Mouse (Mus musculus): ENCODE results near the gene Rbm20. TPM values are rescaled to one million over a fixed set of nuclear protein-coding genes. Genes with fewer than 3 reads are reported as not detected.

Rbm20 gene
- polyA plus RNA-seq, 1 experiment from 2014 or later: 2.5 TPM

GRCm38 (mm10) chr19:53734845-53735244 is 57.7 kb downstream of the Rbm20 start:
- no peaks in the 10 kb centered on the region for H3K27me3 ChIP-seq (ENCODE audit: control insufficient read depth, insufficient read depth, low read length)
- no peak overlapping the region for H3K4me2 ChIP-seq (replicated peaks; ENCODE audit: low read depth)
- WGBS: 58% methylated on average over 5 of the region's 5 CpGs
- no peaks in the 10 kb centered on the region for H3K9me3 ChIP-seq (ENCODE audit: control insufficient read depth, low read length)
- H3K4me1 ChIP-seq (replicated peaks; ENCODE audit: control insufficient read depth, insufficient read depth): no peaks in the 10 kb centered on the region
- no peaks in the 10 kb centered on the region for H3K36me3 ChIP-seq (ENCODE audit: control insufficient read depth, insufficient read depth, low read length)
- ATAC-seq (ENCODE audit: low FRiP score, low TSS enrichment): no peak
- TF ChIP-seq EP300 (optimal IDR thresholded peaks at IDR 0.05) (no peak), CTCF (IDR thresholded peaks at IDR 0.05; ENCODE audit: low read depth) (peak; percentile 67)
- no peak overlapping the region for H3K9ac ChIP-seq (ENCODE audit: low read length)
- no peak for DNase-seq (ENCODE audit: low spot score)
- H3K27ac ChIP-seq (replicated peaks): no peak overlapping the region
- H3K4me3 ChIP-seq (ENCODE audit: low read depth, low read length): no peak overlapping the region

- DNase-seq (ENCODE audit: low spot score): no peak
- TF ChIP-seq CTCF (IDR thresholded peaks at IDR 0.05; ENCODE audit: low read depth) (no peak), EP300 (optimal IDR thresholded peaks at IDR 0.05) (no peak)
- H3K4me2 ChIP-seq (replicated peaks; ENCODE audit: low read depth): no peak overlapping the region
- no peaks in the 10 kb centered on the region for H3K36me3 ChIP-seq (ENCODE audit: control insufficient read depth, insufficient read depth, low read length)
- WGBS: 76% methylated on average over 6 of the region's 6 CpGs
- H3K27me3 ChIP-seq (ENCODE audit: control insufficient read depth, insufficient read depth, low read length): no peaks in the 10 kb centered on the region
- H3K4me1 ChIP-seq (replicated peaks; ENCODE audit: control insufficient read depth, insufficient read depth): no peaks in the 10 kb centered on the region
- H3K9me3 ChIP-seq (ENCODE audit: control insufficient read depth, low read length): no peaks in the 10 kb centered on the region
- no peak overlapping the region for H3K4me3 ChIP-seq (ENCODE audit: low read depth, low read length)
- H3K27ac ChIP-seq (replicated peaks): no peak overlapping the region
- ATAC-seq (ENCODE audit: low FRiP score, low TSS enrichment): no peak
- no peak overlapping the region for H3K9ac ChIP-seq (ENCODE audit: low read length)
These were observed 61.6 kb downstream of the Rbm20 start for GRCm38 (mm10) chr19:53738701-53739131.

- TF ChIP-seq CTCF (IDR thresholded peaks at IDR 0.05; ENCODE audit: low read depth): no peak
- no peak for TF ChIP-seq EP300 (optimal IDR thresholded peaks at IDR 0.05)
- no peaks in the 10 kb centered on the region for H3K4me1 ChIP-seq (replicated peaks; ENCODE audit: control insufficient read depth, insufficient read depth)
- H3K9me3 ChIP-seq (ENCODE audit: control insufficient read depth, low read length): no peaks in the 10 kb centered on the region
- H3K4me3 ChIP-seq (ENCODE audit: low read depth, low read length): no peak overlapping the region
- DNase-seq (ENCODE audit: low spot score) (no peak), ATAC-seq (ENCODE audit: low FRiP score, low TSS enrichment) (no peak)
- H3K9ac ChIP-seq (ENCODE audit: low read length): no peak overlapping the region
- H3K36me3 ChIP-seq (ENCODE audit: control insufficient read depth, insufficient read depth, low read length): no peaks in the 10 kb centered on the region
- H3K4me2 ChIP-seq (replicated peaks; ENCODE audit: low read depth): no peak overlapping the region
- H3K27ac ChIP-seq (replicated peaks): no peak overlapping the region
- no peaks in the 10 kb centered on the region for H3K27me3 ChIP-seq (ENCODE audit: control insufficient read depth, insufficient read depth, low read length)
- 76% methylated on average over 8 of the region's 8 CpGs for WGBS
These were observed 62.6 kb downstream of the Rbm20 start for GRCm38 (mm10) chr19:53739570-53740266.

GRCm38 (mm10) chr19:53740750-53741380 is 63.8 kb downstream of the Rbm20 start:
- ATAC-seq (ENCODE audit: low FRiP score, low TSS enrichment): peak; percentile 59; the same call in 1 of the 2 replicates
- Histone ChIP-seq H3K4me3 (ENCODE audit: low read depth, low read length) (no peak overlapping the region), H3K36me3 (ENCODE audit: control insufficient read depth, insufficient read depth, low read length) (no peaks in the 10 kb centered on the region), H3K27ac (replicated peaks) (no peak overlapping the region), H3K9ac (ENCODE audit: low read length) (no peak overlapping the region), H3K9me3 (ENCODE audit: control insufficient read depth, low read length) (no peaks in the 10 kb centered on the region), H3K4me2 (replicated peaks; ENCODE audit: low read depth) (no peak overlapping the region), H3K4me1 (replicated peaks; ENCODE audit: control insufficient read depth, insufficient read depth) (no peaks in the 10 kb centered on the region), H3K27me3 (ENCODE audit: control insufficient read depth, insufficient read depth, low read length) (no peaks in the 10 kb centered on the region)
- DNase-seq (ENCODE audit: low spot score): peak; percentile 42
- TF ChIP-seq CTCF (IDR thresholded peaks at IDR 0.05; ENCODE audit: low read depth) (no peak), EP300 (optimal IDR thresholded peaks at IDR 0.05) (no peak)
- WGBS: 62% methylated on average over 1 of the region's 1 CpGs

GRCm38 (mm10) chr19:53741902-53742301 is 64.8 kb downstream of the Rbm20 start:
- H3K4me3 ChIP-seq (ENCODE audit: low read depth, low read length): no peak overlapping the region
- WGBS: 65% methylated on average over 3 of the region's 3 CpGs
- no peaks in the 10 kb centered on the region for H3K27me3 ChIP-seq (ENCODE audit: control insufficient read depth, insufficient read depth, low read length)
- ATAC-seq (ENCODE audit: low FRiP score, low TSS enrichment): no peak
- H3K9me3 ChIP-seq (ENCODE audit: control insufficient read depth, low read length): no peaks in the 10 kb centered on the region
- H3K4me1 ChIP-seq (replicated peaks; ENCODE audit: control insufficient read depth, insufficient read depth): no peaks in the 10 kb centered on the region
- no peaks in the 10 kb centered on the region for H3K36me3 ChIP-seq (ENCODE audit: control insufficient read depth, insufficient read depth, low read length)
- no peak for TF ChIP-seq EP300 (optimal IDR thresholded peaks at IDR 0.05)
- peak; percentile 66 for TF ChIP-seq CTCF (IDR thresholded peaks at IDR 0.05; ENCODE audit: low read depth)
- no peak overlapping the region for H3K4me2 ChIP-seq (replicated peaks; ENCODE audit: low read depth)
- H3K27ac ChIP-seq (replicated peaks): no peak overlapping the region
- no peak overlapping the region for H3K9ac ChIP-seq (ENCODE audit: low read length)
- no peak for DNase-seq (ENCODE audit: low spot score)

- H3K4me2 ChIP-seq (replicated peaks; ENCODE audit: low read depth): no peak overlapping the region
- H3K27me3 ChIP-seq (ENCODE audit: control insufficient read depth, insufficient read depth, low read length): no peaks in the 10 kb centered on the region
- H3K9me3 ChIP-seq (ENCODE audit: control insufficient read depth, low read length): no peaks in the 10 kb centered on the region
- 58% methylated on average over 3 of the region's 3 CpGs for WGBS
- H3K9ac ChIP-seq (ENCODE audit: low read length): no peak overlapping the region
- DNase-seq (ENCODE audit: low spot score): no peak
- no peaks in the 10 kb centered on the region for H3K36me3 ChIP-seq (ENCODE audit: control insufficient read depth, insufficient read depth, low read length)
- no peak for TF ChIP-seq CTCF (IDR thresholded peaks at IDR 0.05; ENCODE audit: low read depth)
- TF ChIP-seq EP300 (optimal IDR thresholded peaks at IDR 0.05): no peak
- peak; percentile 81 for ATAC-seq (ENCODE audit: low FRiP score, low TSS enrichment)
- H3K4me1 ChIP-seq (replicated peaks; ENCODE audit: control insufficient read depth, insufficient read depth): no peaks in the 10 kb centered on the region
- H3K4me3 ChIP-seq (ENCODE audit: low read depth, low read length): no peak overlapping the region
- no peak overlapping the region for H3K27ac ChIP-seq (replicated peaks)
These were observed 68.2 kb downstream of the Rbm20 start for GRCm38 (mm10) chr19:53745354-53745753.

Data from stomach, postnatal 0 days (tissue).